Comparison of ENCODE assay signal across 8 mouse cellular contexts in the genomic region with DNA sequence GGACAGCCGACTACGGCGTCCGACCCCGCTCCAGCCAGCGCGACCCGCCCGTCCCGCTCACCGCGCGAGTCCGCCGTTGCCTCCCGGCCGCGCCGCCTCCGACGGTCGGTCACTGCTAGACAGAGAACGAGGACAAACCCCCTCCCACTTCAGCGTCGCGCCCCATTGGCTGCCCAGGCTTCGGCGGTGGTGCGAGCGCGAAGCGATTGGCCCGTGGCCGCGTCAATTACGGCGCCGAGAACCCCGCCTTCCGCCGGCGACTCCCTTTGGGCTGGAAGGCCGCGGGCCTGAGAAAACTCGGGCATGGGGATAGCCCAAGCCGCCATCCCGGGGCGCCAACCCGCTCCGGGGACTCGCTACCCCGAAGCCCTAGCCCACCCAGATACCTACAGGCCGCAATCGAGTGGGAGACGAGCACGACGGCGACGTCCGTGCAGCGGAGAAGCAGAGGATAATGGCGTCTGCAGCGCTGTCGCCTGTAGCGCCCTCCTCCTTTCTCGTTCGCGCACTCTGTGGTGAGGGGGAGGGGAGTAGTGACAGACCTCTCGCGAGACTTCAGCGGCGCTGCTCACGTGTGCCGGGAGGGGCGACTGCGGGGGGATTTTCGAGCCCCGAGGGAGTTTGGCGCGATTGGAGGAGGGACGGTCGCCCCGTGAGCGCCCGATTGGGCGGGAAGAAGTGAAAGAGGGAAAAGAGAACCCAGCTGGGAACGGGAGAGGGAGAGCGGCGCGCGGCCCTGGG. TPM values are rescaled to one million over a fixed set of nuclear protein-coding genes. Genes with fewer than 3 reads are reported as not detected.
DNase-seq lines count a peak whose midpoint lies in the region; ATAC-seq and TF ChIP-seq lines count a peak whose summit lies in the region.

A gene (plus strand): TSS at position 246 of the 741 bp plus-strand sequence.

- ATAC-seq in G1E (ENCODE audit: extremely low read depth, insufficient number of reproducible peaks, low FRiP score, poor library complexity, severe bottlenecking) = peak; percentile 75
- ATAC-seq in forebrain, postnatal 0 days = peak; percentile 93
- peak; percentile 94 for ATAC-seq in lung, embryonic 16.5 days (ENCODE audit: low read depth)

- H3K4me2 ChIP-seq in forebrain, postnatal 0 days (ENCODE audit: low read depth) = peak within 1 kb of the TSS; percentile 76
- H3K4me2 ChIP-seq in lung, embryonic 16.5 days (ENCODE audit: low read depth, low read length) = peak within 1 kb of the TSS; percentile 90

- DNase-seq in G1E (ENCODE audit: low spot score) = peak; percentile 91
- peak; percentile 96 to 99 for DNase-seq in cerebellum, adult 18-20 months
- peak; percentile 99 for DNase-seq in forebrain, postnatal 0 days
- DNase-seq in heart, postnatal 4 days = peak; percentile 99
- peak; percentile 96 for DNase-seq in layer of hippocampus, adult 9-10 months (ENCODE audit: low spot score)
- peak; percentile 99 for DNase-seq in ovary, postnatal 10 days (ENCODE audit: low spot score)
- peak; percentile 97 to 98 for DNase-seq in thymus, postnatal 10 days (ENCODE audit: low spot score in 2 of 2)

- peak within 1 kb of the TSS; percentile 100 for H3K9ac ChIP-seq in forebrain, postnatal 0 days
- peak within 1 kb of the TSS; percentile 100 for H3K9ac ChIP-seq in lung, embryonic 16.5 days (ENCODE audit: low read length)

- H3K27ac ChIP-seq in forebrain, postnatal 0 days (ENCODE audit: low read depth, low read length) = peak within 1 kb of the TSS; percentile 100
- H3K27ac ChIP-seq in lung, embryonic 16.5 days (ENCODE audit: low read length) = peak within 1 kb of the TSS; percentile 99

- no peaks in the 10 kb centered on the region for H3K27me3 ChIP-seq in G1E (ENCODE audit: insufficient read depth, low read length)
- no peaks in the 10 kb centered on the region for H3K27me3 ChIP-seq in forebrain, postnatal 0 days (ENCODE audit: insufficient read depth, low read length)
- H3K27me3 ChIP-seq in lung, embryonic 16.5 days (ENCODE audit: control insufficient read depth, insufficient read depth, low read depth, low read length) = no peaks in the 10 kb centered on the region

- H3K4me1 ChIP-seq in G1E (ENCODE audit: insufficient read depth, low read depth, low read length) = peaks cover 27% of the 10 kb centered on the region
- H3K4me1 ChIP-seq in forebrain, postnatal 0 days (ENCODE audit: insufficient read depth) = 0 out of 2 replicates have a peak, but pooled peaks cover 2% of the 10 kb centered on the region
- peaks cover 10% of the 10 kb centered on the region; the same call in 1 of the 2 replicates for H3K4me1 ChIP-seq in lung, embryonic 16.5 days (replicated peaks; ENCODE audit: control insufficient read depth, insufficient read depth, low read length)

- peak within 1 kb of the TSS; percentile 93 for H3K4me3 ChIP-seq in G1E (ENCODE audit: low read depth, low read length)
- peak within 1 kb of the TSS; percentile 100 for H3K4me3 ChIP-seq in forebrain, postnatal 0 days (ENCODE audit: low read depth, low read length)
- peak within 1 kb of the TSS; percentile 97 for H3K4me3 ChIP-seq in lung, embryonic 16.5 days (ENCODE audit: low read length)

- peaks cover 44% of the 10 kb centered on the region for H3K36me3 ChIP-seq in G1E (replicated peaks)
- H3K36me3 ChIP-seq in forebrain, postnatal 0 days (ENCODE audit: insufficient read depth) = peaks cover 9% of the 10 kb centered on the region
- H3K36me3 ChIP-seq in lung, embryonic 16.5 days (ENCODE audit: control insufficient read depth, insufficient read depth, low read length) = peaks cover 11% of the 10 kb centered on the region

- no peak for TF ChIP-seq CTCF in G1E (IDR thresholded peaks at IDR 0.05; ENCODE audit: low read depth, low read length)
- TF ChIP-seq CTCF in forebrain, postnatal 0 days (IDR thresholded peaks at IDR 0.05; ENCODE audit: low read depth) = peak; percentile 60

- no peaks in the 10 kb centered on the region for H3K9me3 ChIP-seq in G1E (replicated peaks)
- H3K9me3 ChIP-seq in forebrain, postnatal 0 days (ENCODE audit: low read length) = no peaks in the 10 kb centered on the region
- no peaks in the 10 kb centered on the region for H3K9me3 ChIP-seq in lung, embryonic 16.5 days (ENCODE audit: control insufficient read depth, low read length)

- WGBS in forebrain, postnatal 0 days = under 1% methylated on average over 85 of the region's 91 CpGs
- 0% methylated on average over 60 of the region's 91 CpGs for WGBS in lung, embryonic 16.5 days

RNA-seq across cellular contexts. Expression of the gene that starts here (rescaled TPM):
- total RNA-seq in G1E (2014; fragmentation: Nextera tagmentation) (161 and 170 TPM in 2 replicates), G1E (2017) (74.5 and 95.0 TPM in 2 replicates)
- 29.8 and 31.4 TPM in 2 replicates for polyA plus RNA-seq in G1E (2012)
- 14.0 and 20.8 TPM in 2 replicates for total RNA-seq in forebrain, postnatal 0 days (2014; rRNA removed)
- polyA plus RNA-seq in forebrain, postnatal 0 days (2015; fragmentation: Nextera tagmentation; extraction: Ambion mirVana) = 14.2 and 18.7 TPM in 2 replicates
- 10 to 100 TPM; 12.0 to 14.1 TPM for total RNA-seq in heart, postnatal 4 days (2021)
- 27.0 and 28.6 TPM in 2 replicates for polyA plus RNA-seq in lung, embryonic 16.5 days (2015; fragmentation: Nextera tagmentation; extraction: Ambion mirVana)

Comparison
In these comparisons a context has a peak if more than half of its experiments do, and no peak if none do; other contexts are left out.
1. Peak in every context shown above with its lines: DNase-seq, ATAC-seq, H3K4me3 ChIP-seq and H3K27ac ChIP-seq.